Mouse (Mus musculus) MEL (cell line): ENCODE results near the gene Mpv17l. TPM values are rescaled to one million over a fixed set of nuclear protein-coding genes. Genes with fewer than 3 reads are reported as not detected.

ENCODE experiments used
- DNase-seq: peaks from one replicate; pipeline ENCODE4 v3.0.0; 2011; ENCODE audit warnings: low read depth, low spot score
- H3K27ac ChIP-seq: 2 replicates; pipeline ENCODE4 v1.5.1; 2012; ENCODE audit warnings: low read depth, mild to moderate bottlenecking, control low read depth, low read length, moderate library complexity; ENCODE audit not compliant: control insufficient read depth
- H3K27me3 ChIP-seq, 2 experiments: fragments of 150-350 bp in 1 of 2; sonication (generic) in 1 of 2; 2 replicates each; pipeline ENCODE4 v1.6.1; 2012; ENCODE audit warnings: low read length in 2 of 2, mild to moderate bottlenecking in 2 of 2, improper control_type of control experiment in 1 of 2, moderate library complexity in 1 of 2; ENCODE audit not compliant: insufficient read depth in 2 of 2, control insufficient read depth in 1 of 2
- H3K36me3 ChIP-seq, 2 experiments: 2 replicates each; pipeline ENCODE4 v1.6.1; 2012 to 2014; ENCODE audit warnings: low read length in 2 of 2, improper control_type of control experiment in 1 of 2, inconsistent platforms in 1 of 2, mild to moderate bottlenecking in 1 of 2; ENCODE audit not compliant: insufficient read depth in 2 of 2, control insufficient read depth in 1 of 2
- H3K4me1 ChIP-seq, 2 experiments: fragments of 150-350 bp in 1 of 2; sonication (generic) in 1 of 2; 2 replicates each; pipeline ENCODE4 v1.6.1; 2012; ENCODE audit warnings: low read length in 2 of 2, improper control_type of control experiment in 1 of 2, mild to moderate bottlenecking in 1 of 2; ENCODE audit not compliant: insufficient read depth in 2 of 2, control insufficient read depth in 1 of 2
- H3K4me3 ChIP-seq, 2 experiments: fragments of 150-350 bp in 1 of 2; sonication (generic) in 1 of 2; 2 replicates each; pipeline ENCODE4 v1.5.1; 2012; ENCODE audit warnings: low read depth in 2 of 2, low read length in 2 of 2, mild to moderate bottlenecking in 2 of 2, moderate library complexity in 2 of 2, control low read depth in 1 of 2, improper control_type of control experiment in 1 of 2; ENCODE audit not compliant: control insufficient read depth in 1 of 2, insufficient read depth in 1 of 2
- H3K79me2 ChIP-seq: 2 replicates; pipeline ENCODE4 v1.6.1; 2012; ENCODE audit warnings: mild to moderate bottlenecking, low read length, moderate library complexity; ENCODE audit not compliant: control insufficient read depth, poor library complexity, insufficient read depth
- H3K9ac ChIP-seq: 2 replicates; pipeline ENCODE4 v1.6.1; 2012; ENCODE audit warnings: low read depth, mild to moderate bottlenecking, control low read depth, low read length, moderate library complexity; ENCODE audit not compliant: control insufficient read depth, poor library complexity, severe bottlenecking
- H3K9me3 ChIP-seq: fragments of 150-350 bp; sonication (generic); replicated peaks from 2 replicates; pipeline ENCODE4 v1.6.1; 2012; ENCODE audit warnings: mild to moderate bottlenecking, low read length, improper control_type of control experiment, moderate library complexity; ENCODE audit not compliant: insufficient read depth
- BHLHE40 ChIP-seq: IDR thresholded peaks from 2 replicates; pipeline ENCODE4 v1.6.1; 2012; ENCODE audit warnings: low read depth, mild to moderate bottlenecking, inconsistent platforms, low read length, improper control_type of control experiment, borderline replicate concordance
- CHD1 ChIP-seq: IDR thresholded peaks from 2 replicates; pipeline ENCODE4 v1.6.1; 2012; ENCODE audit warnings: low read depth, mild to moderate bottlenecking, inconsistent platforms, low read length, improper control_type of control experiment
- ELF1 ChIP-seq: IDR thresholded peaks from 2 replicates; pipeline ENCODE4 v1.6.1; 2014; ENCODE audit warnings: low read depth, mild to moderate bottlenecking, inconsistent platforms, low read length, improper control_type of control experiment, moderate library complexity
- EP300 ChIP-seq, 2 experiments: IDR thresholded peaks; 2 replicates each; pipeline ENCODE4 v1.6.1; 2011; ENCODE audit warnings: improper control_type of control experiment in 2 of 2, low read length in 2 of 2, low read depth in 1 of 2, mild to moderate bottlenecking in 1 of 2
- ETS1 ChIP-seq: IDR thresholded peaks from 2 replicates; pipeline ENCODE4 v1.6.1; 2012; ENCODE audit warnings: low read depth, mild to moderate bottlenecking, inconsistent platforms, low read length, improper control_type of control experiment, moderate library complexity
- GATA1 ChIP-seq: IDR thresholded peaks from 2 replicates; pipeline ENCODE4 v1.6.1; 2011; ENCODE audit warnings: low read depth, low read length, improper control_type of control experiment
- HCFC1 ChIP-seq: IDR thresholded peaks from 2 replicates; pipeline ENCODE4 v1.6.1; 2012; ENCODE audit warnings: low read depth, mild to moderate bottlenecking, inconsistent platforms, low read length, improper control_type of control experiment, moderate library complexity
- RAD21 ChIP-seq: IDR thresholded peaks from 2 replicates; pipeline ENCODE4 v1.6.1; 2011; ENCODE audit warnings: mild to moderate bottlenecking, low read depth, low read length, improper control_type of control experiment
- RCOR1 ChIP-seq: IDR thresholded peaks from 2 replicates; pipeline ENCODE4 v1.6.1; 2012; ENCODE audit warnings: low read depth, mild to moderate bottlenecking, inconsistent platforms, low read length, improper control_type of control experiment
- TAL1 ChIP-seq: IDR thresholded peaks from 2 replicates; pipeline ENCODE4 v1.6.1; 2012; ENCODE audit warnings: mild to moderate bottlenecking, inconsistent platforms, low read length, moderate library complexity, mixed read lengths
- TBP ChIP-seq: IDR thresholded peaks from 2 replicates; pipeline ENCODE4 v1.8.0; 2011; ENCODE audit warnings: low read depth, low read length, improper control_type of control experiment
- TCF12 ChIP-seq: IDR thresholded peaks from 2 replicates; pipeline ENCODE4 v1.6.1; 2014; ENCODE audit warnings: low read depth, mild to moderate bottlenecking, inconsistent platforms, low read length, improper control_type of control experiment, moderate library complexity
- USF1 ChIP-seq: IDR thresholded peaks from 2 replicates; pipeline ENCODE4 v1.6.1; 2014; ENCODE audit warnings: low read depth, mild to moderate bottlenecking, inconsistent platforms, low read length, improper control_type of control experiment, moderate library complexity
- USF2 ChIP-seq, 2 experiments: IDR thresholded peaks; 2 replicates each; pipeline ENCODE4 v1.6.1; 2011 to 2012; ENCODE audit warnings: improper control_type of control experiment in 2 of 2, low read length in 2 of 2, borderline replicate concordance in 1 of 2, inconsistent platforms in 1 of 2, low read depth in 1 of 2, mild to moderate bottlenecking in 1 of 2; ENCODE audit not compliant: insufficient read depth in 1 of 2
- ZNF384 ChIP-seq: IDR thresholded peaks from 2 replicates; pipeline ENCODE4 v1.6.1; 2012; ENCODE audit warnings: low read depth, mild to moderate bottlenecking, inconsistent platforms, low read length, improper control_type of control experiment
- polyA plus RNA-seq, 2 experiments: library from polyadenylated mRNA; stranded (reverse) in 1 of 2; unstranded in 1 of 2; fragments of >175 nt in 1 of 2; fragments of >200 nt in 1 of 2; gene quantifications; 2 replicates each; pipeline versions ENCODE4 v1.2.1 to v1.2.4; 2012; ENCODE audit warnings: low replicate concordance in 2 of 2, low read depth in 1 of 2; ENCODE audit not compliant: insufficient read length in 2 of 2, insufficient read depth in 1 of 2, missing spikeins in 1 of 2
- total RNA-seq: library from RNA; depleted of rRNA; stranded (reverse); fragments of 300-350 nt; gene quantifications from 2 replicates; pipeline ENCODE4 v1.2.3, GENCODE M21; 2012

Gene Mpv17l
- total and polyA plus RNA-seq, 3 experiments: 0.77 to 2.3 TPM; not detected in 1

GRCm38 (mm10) chr16:13895740-13896139, 7.2 kb upstream of the Mpv17l start:
- peaks cover 12 to 13% of the 10 kb centered on the region in 2 experiments; a peak in 2 of 4 replicates for H3K4me1 ChIP-seq
- H3K9me3 ChIP-seq: no peaks in the 10 kb centered on the region
- H3K79me2 ChIP-seq: peaks cover 20% of the 10 kb centered on the region; the same call in 1 of the 2 replicates
- H3K27me3 ChIP-seq: no peaks in the 10 kb centered on the region
- H3K27ac ChIP-seq: no peak overlapping the region
- H3K4me3 ChIP-seq: no peak overlapping the region
- H3K36me3 ChIP-seq: peaks cover 0 to 31% of the 10 kb centered on the region in 2 experiments; a peak in 2 of 4 replicates
- no peak overlapping the region for H3K9ac ChIP-seq
- peak; percentile 29 for DNase-seq
- TF ChIP-seq EP300 (IDR thresholded peaks at IDR 0.05; ENCODE audit: low read depth in 1 of 2, low read length in 2 of 2) (peak in 1 of 2 experiments; percentile 24; a peak in 1 of 4 replicates), TBP (no peak)

- H3K9ac ChIP-seq: no peak overlapping the region
- H3K36me3 ChIP-seq: peaks cover 0 to 34% of the 10 kb centered on the region in 2 experiments; a peak in 2 of 4 replicates
- TF ChIP-seq GATA1 (peak; percentile 91), TCF12 (peak; percentile 89), ZNF384 (peak; percentile 93), USF1 (no peak), BHLHE40 (peak; percentile 56; the same call in 1 of the 2 replicates), ELF1 (0 out of 2 replicates have a peak, but pooled peaks have one; percentile 38), ETS1 (peak; percentile 69), USF2 (IDR thresholded peaks at IDR 0.05; ENCODE audit: borderline replicate concordance in 1 of 2, insufficient read depth in 1 of 2, low read depth in 1 of 2, low read length in 2 of 2) (no peak), EP300 (IDR thresholded peaks at IDR 0.05; ENCODE audit: low read depth in 1 of 2, low read length in 2 of 2) (peak; percentile 84 to 92), HCFC1 (0 out of 2 replicates have a peak, but pooled peaks have one; percentile 22), RAD21 (no peak), TAL1 (peak; percentile 73), CHD1 (no peak), RCOR1 (peak; percentile 94)
- H3K79me2 ChIP-seq: peaks cover 24% of the 10 kb centered on the region
- H3K27ac ChIP-seq: no peak overlapping the region; the same call in 1 of the 2 replicates
- DNase-seq: peak; percentile 73
- H3K9me3 ChIP-seq: no peaks in the 10 kb centered on the region
- no peaks in the 10 kb centered on the region for H3K27me3 ChIP-seq
- H3K4me1 ChIP-seq: peaks cover 12 to 13% of the 10 kb centered on the region in 2 experiments; a peak in 2 of 4 replicates
- H3K4me3 ChIP-seq: no peak overlapping the region
Measured at GRCm38 (mm10) chr16:13896357-13896756, 6.6 kb upstream of the Mpv17l start.
